Mouse (Mus musculus) monocyte, adult 5-6 weeks (primary cell): ENCODE measurements around the gene Olfr1555-ps1. TPM values are rescaled to one million over a fixed set of nuclear protein-coding genes. Genes with fewer than 3 reads are reported as not detected.
"Not testable (repeated sequence)": the region's sequence is repeated elsewhere in the genome, so short reads cannot be mapped to it uniquely, and the experiment has no call there.

Experiments used
- ATAC-seq: fragments of 153-309, 156-312 bp; replicated peaks from 2 replicates; pipeline ENCODE4 v1.8.0; 2017; ENCODE audit warnings: mild to moderate bottlenecking; ENCODE audit not compliant: low TSS enrichment, insufficient number of reproducible peaks, severe bottlenecking, poor library complexity, low FRiP score
- total RNA-seq: library from RNA; stranded (forward); fragments of 200-1000, 200-491, 200-594 nt; gene quantifications from 3 replicates; pipeline ENCODE4 v1.2.3, GENCODE M21; 2017

The Olfr1555-ps1 gene
- not detected in 3 replicates for total RNA-seq

- not testable (repeated sequence) for ATAC-seq
Measured at GRCm38 (mm10) chr19:12170062-12170599, at the start of gene Olfr1555-ps1. Gene Olfr1555-ps1, minus strand, starts transcription at chr19:12170112.

- ATAC-seq = no peak
Measured at GRCm38 (mm10) chr19:12200334-12200733, 30.4 kb upstream of the Olfr1555-ps1 start, which contains the start of gene Olfr1431. Gene Olfr1431, plus strand, starts transcription at chr19:12200634.

- not testable (repeated sequence) for ATAC-seq
Measured at GRCm38 (mm10) chr19:12199076-12199475, 29.2 kb upstream of the Olfr1555-ps1 start.

DNA sequence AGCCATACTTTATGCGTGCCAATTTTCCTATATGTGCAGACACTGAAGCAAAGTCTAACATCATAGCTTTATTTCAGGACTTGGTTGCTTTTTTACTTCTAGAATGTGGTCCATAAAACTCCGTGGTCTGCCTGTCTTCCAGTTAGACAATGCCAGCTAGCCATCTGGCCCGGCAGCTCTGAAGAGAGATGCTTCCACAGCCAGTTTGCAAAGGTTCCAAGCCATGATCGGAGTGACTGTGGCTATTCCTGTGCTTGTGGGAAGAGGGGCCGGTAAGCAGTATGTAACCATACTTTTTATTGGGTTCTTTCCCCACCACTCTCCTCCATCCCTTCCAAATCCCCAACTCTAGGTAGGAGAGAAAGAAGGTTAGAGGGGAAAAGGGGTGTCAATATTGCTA is 5.5 kb upstream of the Olfr1555-ps1 start:
- not testable (repeated sequence) for ATAC-seq

DNA sequence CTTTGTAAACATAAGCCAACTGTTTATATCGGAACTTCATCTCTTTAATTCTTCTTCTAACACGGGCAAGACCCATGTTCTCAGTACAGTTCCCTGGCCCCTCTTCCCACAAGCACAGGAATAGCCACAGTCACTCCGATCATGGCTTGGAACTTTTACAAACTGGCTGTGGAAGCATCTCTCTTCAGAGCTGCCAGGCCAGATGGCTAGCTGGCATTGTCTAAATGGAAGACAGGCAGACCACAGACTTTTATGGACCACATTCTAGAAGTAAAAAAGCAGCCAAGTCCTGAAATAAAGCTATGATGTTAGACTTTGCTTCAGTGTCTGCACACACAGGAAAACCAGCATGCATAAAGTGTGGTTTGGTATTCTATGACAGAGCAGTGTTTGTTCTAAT is 24.5 kb downstream of the Olfr1555-ps1 start:
- ATAC-seq = no peak

DNA sequence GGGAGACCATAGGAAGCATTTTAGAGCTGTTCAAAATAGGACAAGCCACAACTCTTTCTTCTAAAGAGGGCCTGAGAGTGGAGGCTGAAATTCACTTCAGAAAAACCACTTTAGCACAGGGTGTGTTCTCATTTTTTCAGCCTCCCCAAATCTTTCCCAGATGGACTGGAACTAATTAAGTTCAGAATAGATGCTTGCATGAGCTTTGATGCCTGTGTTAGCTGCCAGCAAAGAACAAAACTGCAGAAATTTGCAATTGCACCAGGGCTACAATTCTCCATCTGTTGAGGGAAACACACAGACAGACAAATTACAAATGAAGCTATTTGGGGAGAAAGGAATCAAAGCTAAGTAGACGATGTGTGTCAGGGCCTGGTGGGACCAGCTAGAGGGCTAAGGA is 26.6 kb downstream of the Olfr1555-ps1 start:
- no peak for ATAC-seq

DNA sequence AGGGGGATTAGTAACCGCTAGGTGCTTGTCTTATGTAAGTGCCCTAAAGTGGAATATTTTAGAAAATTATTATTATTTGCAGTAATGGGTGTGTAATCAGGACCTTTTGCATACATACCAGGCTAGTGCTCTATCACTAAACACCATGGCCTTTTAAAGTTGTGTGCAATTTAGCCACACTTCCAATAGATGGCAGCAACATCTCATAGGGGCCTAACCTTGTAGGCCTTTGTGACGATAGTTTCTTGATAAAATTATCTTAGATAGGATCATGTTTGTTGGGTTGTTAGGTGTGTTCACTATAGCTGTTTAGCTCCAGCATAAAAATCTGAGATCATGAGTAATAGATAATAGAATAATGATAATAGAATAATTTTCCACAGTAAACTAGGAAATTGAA is 35.6 kb downstream of the Olfr1555-ps1 start:
- ATAC-seq = no peak

GRCm38 (mm10) chr19:12123103-12123502 is 46.8 kb downstream of the Olfr1555-ps1 start, which contains the start of gene Olfr76:
Gene Olfr76, minus strand, starts transcription at chr19:12123203.
- ATAC-seq = no peak

- no peak for ATAC-seq
Measured at GRCm38 (mm10) chr19:12116464-12116863, 53.4 kb downstream of the Olfr1555-ps1 start.

DNA sequence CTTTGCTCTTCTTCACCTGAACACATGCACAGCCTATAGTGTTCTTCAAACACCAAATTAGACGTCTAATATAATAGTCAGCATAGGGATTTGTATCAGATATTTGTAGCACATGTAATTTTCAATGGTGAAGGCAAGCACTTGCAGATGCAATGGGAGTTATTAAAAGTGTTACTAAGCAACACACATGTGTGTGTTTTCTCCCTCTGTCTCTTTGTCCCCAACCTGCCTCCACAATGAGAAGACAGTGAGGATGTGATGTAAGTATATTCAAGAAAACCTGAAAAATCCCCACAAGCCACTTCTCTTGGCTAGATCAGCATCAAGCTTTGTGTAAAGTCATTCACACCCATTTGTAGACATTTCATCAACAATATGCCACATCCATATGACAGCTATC is 54.1 kb downstream of the Olfr1555-ps1 start, which contains the start of gene Olfr1428:
Gene Olfr1428 (minus strand): TSS at position 101 of the 400 bp plus-strand sequence.
- no peak for ATAC-seq

Other genes with a start within 250 kb of the Olfr1555-ps1 start
- 22.1 to 45.4 TPM (median 25.4 TPM) in 3 replicates for gene Osbp, start 204.2 kb downstream of the Olfr1555-ps1 start, total RNA-seq
- gene Olfr1423, start 128.8 kb downstream of the Olfr1555-ps1 start, total RNA-seq = 0.11 TPM in 1 of 3 replicates, not detected in the others
- gene Olfr1424, start 107.4 kb downstream of the Olfr1555-ps1 start, total RNA-seq = 1.4 TPM in 1 of 3 replicates, not detected in the others
- gene Olfr1425, start 92.4 kb downstream of the Olfr1555-ps1 start, total RNA-seq = not detected in 3 replicates
- gene Olfr1426, start 78.1 kb downstream of the Olfr1555-ps1 start, total RNA-seq = not detected in 3 replicates
- gene Olfr1427, start 66.8 kb downstream of the Olfr1555-ps1 start, total RNA-seq = not detected in 3 replicates
- not detected in 3 replicates for gene Olfr1428, start 54.2 kb downstream of the Olfr1555-ps1 start, total RNA-seq
- not detected in 3 replicates for gene Olfr76, start 46.9 kb downstream of the Olfr1555-ps1 start, total RNA-seq
- not detected in 3 replicates for gene Olfr1431, start 30.5 kb upstream of the Olfr1555-ps1 start, total RNA-seq
- gene Olfr1432, start 62.5 kb upstream of the Olfr1555-ps1 start, total RNA-seq = not detected in 3 replicates
- gene Olfr262, start 71.5 kb upstream of the Olfr1555-ps1 start, total RNA-seq = not detected in 3 replicates
- not detected in 3 replicates for gene Olfr235, start 90.9 kb upstream of the Olfr1555-ps1 start, total RNA-seq
- gene Olfr1434, start 109.7 kb upstream of the Olfr1555-ps1 start, total RNA-seq = not detected in 3 replicates
- gene Olfr1436, start 129.0 kb upstream of the Olfr1555-ps1 start, total RNA-seq = not detected in 3 replicates
- gene Olfr1437, start 155.0 kb upstream of the Olfr1555-ps1 start, total RNA-seq = not detected in 3 replicates
- not detected in 3 replicates for gene Olfr1438-ps1, start 165.8 kb upstream of the Olfr1555-ps1 start, total RNA-seq
- gene Olfr1440, start 217.2 kb upstream of the Olfr1555-ps1 start, total RNA-seq = not detected in 3 replicates
- not detected in 3 replicates for gene Olfr1441, start 247.3 kb upstream of the Olfr1555-ps1 start, total RNA-seq